Mouse (Mus musculus) cortical plate, adult 2 months (tissue): ENCODE results near the gene Aicda.

Experiments
- CTCF ChIP-seq: fragments of 200-500 bp; IDR thresholded peaks from 2 replicates; pipeline ENCODE4 v1.5.1; 2011; ENCODE audit warnings: mild to moderate bottlenecking, control low read depth, low read length; ENCODE audit not compliant: insufficient read depth; ENCODE audit errors: extremely low read depth
- POLR2A ChIP-seq: fragments of 200-500 bp; IDR thresholded peaks from 2 replicates; pipeline ENCODE4 v1.6.1; 2011; ENCODE audit warnings: mild to moderate bottlenecking, low read length, control low read depth; ENCODE audit not compliant: insufficient read depth; ENCODE audit errors: extremely low read depth

DNA sequence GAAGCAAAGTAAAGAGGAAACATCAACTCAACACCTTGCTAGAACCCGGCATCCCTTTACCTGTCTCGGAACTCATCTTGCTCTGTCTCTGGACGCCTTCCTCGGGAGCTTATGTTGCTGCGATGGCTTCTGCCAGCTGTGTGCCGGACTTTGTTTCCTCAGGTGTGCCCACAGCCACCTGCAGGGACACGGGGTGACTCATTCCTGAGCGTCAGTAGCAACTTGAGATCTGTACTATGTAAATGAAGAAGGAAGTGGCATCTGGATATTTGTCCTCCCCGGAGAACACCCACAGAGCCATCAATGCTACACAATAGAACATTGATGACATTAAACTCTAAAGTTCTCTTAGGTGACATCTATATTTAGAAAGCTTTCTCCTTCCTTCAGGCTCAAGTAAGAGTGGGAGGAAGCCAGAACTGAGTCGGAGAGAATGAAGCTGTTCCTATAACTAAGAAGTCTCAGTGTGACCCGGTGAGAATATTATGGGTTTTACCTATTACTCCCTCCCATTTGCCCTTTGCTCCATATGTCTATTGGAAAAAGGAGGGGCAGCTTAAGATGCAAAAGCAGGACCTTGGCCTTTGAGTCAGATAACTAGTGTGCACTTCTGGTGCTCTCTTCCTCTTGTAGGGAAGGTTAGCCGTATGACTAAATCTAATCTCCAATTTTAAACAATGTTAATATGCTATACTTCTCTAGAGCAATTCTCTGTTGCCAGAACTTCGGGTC is 37.6 kb downstream of the Aicda start:
- TF ChIP-seq CTCF, result no peak
- TF ChIP-seq POLR2A, result no peak
